Mouse (Mus musculus): Measurements from ENCODE around the gene Tmem161a. TPM values are rescaled to one million over a fixed set of nuclear protein-coding genes. Genes with fewer than 3 reads are reported as not detected.

Gene Tmem161a
- total and polyA plus RNA-seq, 3 experiments: 48.5 to 73.6 (median 65.0) TPM

GRCm38 (mm10) chr8:70147678-70148607 is 24.2 kb upstream of the Tmem161a start:
- peak; percentile 74 for DNase-seq (ENCODE audit: extremely low read depth)
- Histone ChIP-seq H3K4me2 (ENCODE audit: insufficient read depth, low read depth, poor library complexity, severe bottlenecking) (no peak overlapping the region), H3K4me3 (replicated peaks in 1 of 3; ENCODE audit: low read depth in 2 of 3, low read length in 2 of 3, poor library complexity in 1 of 3) (no peak overlapping the region), H3K36me3 (replicated peaks in 1 of 2; ENCODE audit: control insufficient read depth in 1 of 2, insufficient read depth in 1 of 2, low read length in 1 of 2) (peaks cover 26 to 43% of the 10 kb centered on the region in 2 experiments), H3K4me1 (ENCODE audit: control insufficient read depth in 1 of 2, insufficient read depth in 2 of 2) (peaks cover 60 to 91% of the 10 kb centered on the region in 2 experiments), H3K27me3 (replicated peaks) (no peaks in the 10 kb centered on the region), H3K9me3 (replicated peaks; ENCODE audit: low read length) (peaks cover 5% of the 10 kb centered on the region), H3K9ac (ENCODE audit: insufficient read depth, low read depth) (no peak overlapping the region), H3K27ac (ENCODE audit: insufficient read depth, low read depth) (peak overlapping the region; percentile 99), H3K79me2 (replicated peaks; ENCODE audit: control insufficient read depth, extremely low read depth, insufficient read depth, poor library complexity, severe bottlenecking) (peaks cover 4% of the 10 kb centered on the region)
- dilution Hi-C loops (cut with MboI; ENCODE audit: extremely low pct_ligation_motif_present, extremely low pct_unique_long_range_greater_than_20kb, low sequenced_read_pairs): no loop called here
- in situ Hi-C loops (cut with MboI; ENCODE audit: low pct_ligation_motif_present, low pct_unique_long_range_greater_than_20kb, low sequenced_read_pairs): no loop called here
- TF ChIP-seq ZMIZ1 (IDR thresholded peaks at IDR 0.05; ENCODE audit: low read depth, low read length): peak; percentile 86
- TF ChIP-seq CHD2 (IDR thresholded peaks at IDR 0.05; ENCODE audit: low read length): 0 out of 2 replicates have a peak, but pooled peaks have one; percentile 45
- TF ChIP-seq ZKSCAN1 (IDR thresholded peaks at IDR 0.05; ENCODE audit: borderline replicate concordance, low read depth, low read length): no peak
- TF ChIP-seq ZC3H11A (IDR thresholded peaks at IDR 0.05; ENCODE audit: low read depth, low read length): no peak
- no peak for TF ChIP-seq MAZ (IDR thresholded peaks at IDR 0.05; ENCODE audit: low read depth, low read length)
- TF ChIP-seq MAFK (IDR thresholded peaks at IDR 0.05; ENCODE audit: insufficient replicate concordance, low read length): no peak
- TF ChIP-seq IRF4 (IDR thresholded peaks at IDR 0.05; ENCODE audit: low read depth, low read length): peak; percentile 68; the same call in 1 of the 2 replicates
- TF ChIP-seq NRF1 (IDR thresholded peaks at IDR 0.05; ENCODE audit: low read depth, low read length): 0 out of 2 replicates have a peak, but pooled peaks have one; percentile 1
- no peak for TF ChIP-seq MXI1 (IDR thresholded peaks at IDR 0.05; ENCODE audit: low read depth, low read length)
- no peak for TF ChIP-seq MYC (IDR thresholded peaks at IDR 0.05; ENCODE audit: low read depth, low read length)
- TF ChIP-seq SMC3 (IDR thresholded peaks at IDR 0.05; ENCODE audit: low read depth, low read length): 0 out of 2 replicates have a peak, but pooled peaks have one; percentile 6
- TF ChIP-seq TBP (conservative IDR thresholded peaks at IDR 0.05; ENCODE audit: low read depth, low read length): 0 out of 2 replicates have a peak, but pooled peaks have one; percentile 36
- TF ChIP-seq UBTF (IDR thresholded peaks at IDR 0.05; ENCODE audit: low read depth, low read length): no peak
- peak; percentile 82; the same call in 1 of the 2 replicates for TF ChIP-seq TCF12 (IDR thresholded peaks at IDR 0.05; ENCODE audit: low read depth, low read length)
- TF ChIP-seq ETS1 (conservative IDR thresholded peaks at IDR 0.05; ENCODE audit: low read depth, low read length): peak; percentile 60
- 0 out of 2 replicates have a peak, but pooled peaks have one; percentile 1 for TF ChIP-seq JUN (IDR thresholded peaks at IDR 0.05; ENCODE audit: insufficient read depth, low read depth, low read length)
- TF ChIP-seq ELF1 (IDR thresholded peaks at IDR 0.05; ENCODE audit: low read depth, low read length): peak; percentile 42; the same call in 1 of the 2 replicates
- no peak; the same call in 1 of the 2 replicates for TF ChIP-seq RAD21 (IDR thresholded peaks at IDR 0.05; ENCODE audit: low read depth, low read length)
- TF ChIP-seq SIN3A (IDR thresholded peaks at IDR 0.05; ENCODE audit: low read length): peak; percentile 60; the same call in 1 of the 2 replicates
- TF ChIP-seq MEF2A (IDR thresholded peaks at IDR 0.05; ENCODE audit: borderline replicate concordance, low read depth, low read length): peak; percentile 65; the same call in 1 of the 2 replicates
- TF ChIP-seq CTCF (conservative IDR thresholded peaks at IDR 0.05 in 1 of 2, IDR thresholded peaks at IDR 0.05 in 1 of 2; ENCODE audit: low read depth in 2 of 2, low read length in 2 of 2): no peak
- no peak for TF ChIP-seq E2F4 (IDR thresholded peaks at IDR 0.05; ENCODE audit: insufficient replicate concordance, low read depth, low read length)
- no peak for TF ChIP-seq RCOR1 (conservative IDR thresholded peaks at IDR 0.05; ENCODE audit: low read depth, low read length)
- peak; percentile 91 for TF ChIP-seq POLR2AphosphoS2 (IDR thresholded peaks at IDR 0.05; ENCODE audit: low read depth, low read length)
- TF ChIP-seq CHD1 (IDR thresholded peaks at IDR 0.05; ENCODE audit: low read depth, low read length): 0 out of 2 replicates have a peak, but pooled peaks have one; percentile 1
- TF ChIP-seq POLR2A (IDR thresholded peaks at IDR 0.05; ENCODE audit: low read depth, low read length): peak; percentile 62
- TF ChIP-seq PAX5 (IDR thresholded peaks at IDR 0.05; ENCODE audit: low read length): no peak
- no peak for TF ChIP-seq BHLHE40 (IDR thresholded peaks at IDR 0.05; ENCODE audit: low read depth, low read length)
- no peak for TF ChIP-seq GABPA (IDR thresholded peaks at IDR 0.05; ENCODE audit: insufficient replicate concordance, low read depth, low read length)
- peak; percentile 49; the same call in 1 of the 2 replicates for TF ChIP-seq NELFE (IDR thresholded peaks at IDR 0.05; ENCODE audit: low read depth, low read length)
- no peak for TF ChIP-seq JUND (conservative IDR thresholded peaks at IDR 0.05; ENCODE audit: low read depth, low read length)
- no peak for TF ChIP-seq MAX (IDR thresholded peaks at IDR 0.05; ENCODE audit: low read length)
- no peak for TF ChIP-seq ZNF384 (IDR thresholded peaks at IDR 0.05; ENCODE audit: low read depth, low read length)
- TF ChIP-seq EP300 (IDR thresholded peaks at IDR 0.05; ENCODE audit: low read length): no peak
- no peak for TF ChIP-seq KAT2A (IDR thresholded peaks at IDR 0.05; ENCODE audit: insufficient replicate concordance, low read length)
- TF ChIP-seq HCFC1 (IDR thresholded peaks at IDR 0.05; ENCODE audit: low read depth, low read length): no peak
- no peak for TF ChIP-seq USF2 (conservative IDR thresholded peaks at IDR 0.05; ENCODE audit: low read depth, low read length)
